Mouse (Mus musculus): ENCODE measurements around the gene Wtip.

- TF ChIP-seq MEF2A (IDR thresholded peaks at IDR 0.05; ENCODE audit: borderline replicate concordance, low read depth, low read length) (no peak), E2F4 (IDR thresholded peaks at IDR 0.05; ENCODE audit: insufficient replicate concordance, low read depth, low read length) (no peak), CTCF (conservative IDR thresholded peaks at IDR 0.05 in 1 of 2, IDR thresholded peaks at IDR 0.05 in 1 of 2; ENCODE audit: low read depth in 2 of 2, low read length in 2 of 2) (no peak), MAX (IDR thresholded peaks at IDR 0.05; ENCODE audit: low read length) (no peak), ZKSCAN1 (IDR thresholded peaks at IDR 0.05; ENCODE audit: borderline replicate concordance, low read depth, low read length) (no peak)
Observed at GRCm38 (mm10) chr7:34131118-34131517, 1.9 kb downstream of the Wtip start.
